Mouse (Mus musculus) midbrain, embryonic 12.5 days (tissue): ENCODE results near the gene Uba2. TPM values are rescaled to one million over a fixed set of nuclear protein-coding genes. Genes with fewer than 3 reads are reported as not detected.
"Not testable (repeated sequence)": the region's sequence is repeated elsewhere in the genome, so short reads cannot be mapped to it uniquely, and the experiment has no call there.

Experiments
- ATAC-seq: fragments of 200-750 bp; cut with Nextera tagmentation; 2 replicates; pipeline ENCODE4 v1.8.0; 2017; ENCODE audit warnings: low read depth, moderate TSS enrichment, moderate library complexity; ENCODE audit not compliant: low FRiP score
- H3K27ac ChIP-seq: fragments of 300-500 bp; sonication (generic); replicated peaks from 2 replicates; pipeline ENCODE4 v1.5.1; 2016; ENCODE audit warnings: mild to moderate bottlenecking
- H3K27me3 ChIP-seq: fragments of 300-500 bp; sonication (generic); 2 replicates; pipeline ENCODE4 v1.6.1; 2016; ENCODE audit warnings: mild to moderate bottlenecking
- H3K36me3 ChIP-seq: fragments of 300-500 bp; sonication (generic); 2 replicates; pipeline ENCODE4 v1.6.1; 2016
- H3K4me1 ChIP-seq: fragments of 300-500 bp; sonication (generic); 2 replicates; pipeline ENCODE4 v1.6.1; 2016
- H3K4me2 ChIP-seq: fragments of 300-500 bp; sonication (generic); replicated peaks from 2 replicates; pipeline ENCODE4 v1.6.1; 2016; ENCODE audit warnings: mild to moderate bottlenecking, moderate library complexity
- H3K4me3 ChIP-seq: fragments of 300-500 bp; sonication (generic); 2 replicates; pipeline ENCODE4 v1.5.1; 2016; ENCODE audit warnings: mild to moderate bottlenecking
- H3K9ac ChIP-seq: fragments of 300-500 bp; sonication (generic); replicated peaks from 2 replicates; pipeline ENCODE4 v1.6.1; 2016; ENCODE audit warnings: mild to moderate bottlenecking, moderate library complexity
- H3K9me3 ChIP-seq: fragments of 300-500 bp; sonication (generic); 2 replicates; pipeline ENCODE4 v1.6.1; 2016; ENCODE audit warnings: mild to moderate bottlenecking
- WGBS: fragments of 180-500 bp; shearing (Covaris S2); methylation state at CpG from one replicate; pipeline ENCODE4 v1.1.7; 2016; 5-methylcytosine and 5-hydroxymethylcytosine counted together
- polyA plus RNA-seq: library from polyadenylated mRNA; unstranded; fragments of >200 nt; fragmentation: Nextera tagmentation; extraction: Ambion mirVana; gene quantifications from 2 replicates; pipeline ENCODE4 v1.2.1, GENCODE M21; 2016

The Uba2 gene
- polyA plus RNA-seq, 1 experiment from 2014 or later = 247 TPM

- Histone ChIP-seq H3K4me1 (no peaks in the 10 kb centered on the region), H3K4me3 (no peak overlapping the region), H3K9ac (no peak overlapping the region), H3K27ac (no peak overlapping the region), H3K9me3 (no peaks in the 10 kb centered on the region), H3K27me3 (no peaks in the 10 kb centered on the region), H3K4me2 (no peak overlapping the region), H3K36me3 (peaks cover 15% of the 10 kb centered on the region; the same call in 1 of the 2 replicates)
- WGBS = 80% methylated on average over 6 of the region's 6 CpGs
- ATAC-seq = peak; percentile 23; the same call in 1 of the 2 replicates
These were observed 46.2 kb downstream of the Uba2 start for GRCm38 (mm10) chr7:34122987-34123720.

DNA sequence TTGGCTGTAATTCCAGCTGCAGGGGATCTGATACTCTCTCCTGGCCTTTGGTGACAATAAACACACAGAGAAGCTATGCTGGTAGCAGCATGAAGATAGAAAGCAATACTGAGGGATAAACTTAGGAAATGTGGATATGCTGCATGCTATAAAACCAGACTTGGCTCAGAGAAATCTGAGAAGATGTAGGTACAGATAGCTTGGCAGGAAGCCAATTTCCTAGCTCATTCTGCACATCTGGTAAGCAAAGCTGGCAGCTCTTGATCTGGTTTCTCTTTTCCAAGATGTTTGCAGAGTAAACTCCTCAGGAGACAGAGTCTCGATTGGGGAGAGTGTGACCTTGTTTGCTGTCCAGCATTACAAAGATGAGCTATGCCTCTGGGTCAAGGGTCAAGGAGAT, 48.8 kb downstream of the Uba2 start:
- WGBS = 42% methylated on average over 1 of the region's 1 CpGs
- not testable (repeated sequence) for H3K27me3 ChIP-seq, H3K4me3 ChIP-seq, H3K4me1 ChIP-seq, ATAC-seq, H3K9me3 ChIP-seq, H3K9ac ChIP-seq, H3K27ac ChIP-seq, H3K4me2 ChIP-seq
- peaks cover 24% of the 10 kb centered on the region for H3K36me3 ChIP-seq

DNA sequence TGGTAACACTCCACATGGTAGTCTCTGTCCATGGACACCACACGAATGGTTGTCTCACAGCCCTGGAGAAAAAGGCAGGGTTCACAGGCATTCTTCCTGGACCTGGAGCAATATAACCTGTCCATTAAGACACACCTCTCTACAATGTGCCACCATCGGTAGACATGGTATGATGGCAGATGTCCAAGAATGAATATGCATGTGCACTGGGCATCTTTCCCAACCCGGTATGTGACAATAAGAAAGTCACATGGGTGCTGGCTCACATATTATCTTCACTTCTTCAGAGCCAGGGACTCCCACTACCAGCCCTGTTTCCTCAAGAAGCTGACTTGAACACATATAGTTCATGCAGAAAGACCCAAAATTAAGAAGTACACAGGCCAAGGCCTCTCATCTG, 52.8 kb downstream of the Uba2 start:
- Histone ChIP-seq H3K4me3 (no peak overlapping the region), H3K4me1 (no peaks in the 10 kb centered on the region), H3K9me3 (no peaks in the 10 kb centered on the region), H3K36me3 (peaks cover 47% of the 10 kb centered on the region), H3K27ac (no peak overlapping the region), H3K4me2 (no peak overlapping the region), H3K9ac (no peak overlapping the region), H3K27me3 (no peaks in the 10 kb centered on the region)
- 98% methylated on average over 3 of the region's 3 CpGs for WGBS
- ATAC-seq = no peak

DNA sequence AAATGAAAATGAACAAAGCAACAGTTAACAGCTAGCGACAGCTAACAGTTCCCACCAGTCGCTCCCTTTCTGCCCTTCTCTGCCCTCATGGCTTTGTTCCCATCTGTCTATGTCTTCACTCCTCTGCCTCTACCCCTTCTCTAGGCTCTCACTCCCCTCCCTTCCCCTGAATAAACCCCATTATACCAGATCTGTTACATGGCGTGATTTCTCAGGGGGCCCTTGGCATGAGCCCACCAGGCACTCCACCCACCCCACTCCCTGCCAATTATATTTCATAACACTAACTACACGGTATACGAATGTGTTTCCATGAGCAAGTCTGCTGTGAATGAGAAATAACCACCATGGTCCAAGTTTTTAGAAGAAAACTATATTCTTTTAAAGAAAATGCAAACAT, 60.2 kb downstream of the Uba2 start:
- no peaks in the 10 kb centered on the region for H3K9me3 ChIP-seq
- no peak overlapping the region for H3K4me3 ChIP-seq
- no peaks in the 10 kb centered on the region for H3K27me3 ChIP-seq
- ATAC-seq = no peak
- no peak overlapping the region for H3K9ac ChIP-seq
- H3K4me1 ChIP-seq = no peaks in the 10 kb centered on the region
- H3K36me3 ChIP-seq = peaks cover 24% of the 10 kb centered on the region
- no peak overlapping the region for H3K4me2 ChIP-seq
- WGBS = 84% methylated on average over 5 of the region's 5 CpGs
- no peak overlapping the region for H3K27ac ChIP-seq

DNA sequence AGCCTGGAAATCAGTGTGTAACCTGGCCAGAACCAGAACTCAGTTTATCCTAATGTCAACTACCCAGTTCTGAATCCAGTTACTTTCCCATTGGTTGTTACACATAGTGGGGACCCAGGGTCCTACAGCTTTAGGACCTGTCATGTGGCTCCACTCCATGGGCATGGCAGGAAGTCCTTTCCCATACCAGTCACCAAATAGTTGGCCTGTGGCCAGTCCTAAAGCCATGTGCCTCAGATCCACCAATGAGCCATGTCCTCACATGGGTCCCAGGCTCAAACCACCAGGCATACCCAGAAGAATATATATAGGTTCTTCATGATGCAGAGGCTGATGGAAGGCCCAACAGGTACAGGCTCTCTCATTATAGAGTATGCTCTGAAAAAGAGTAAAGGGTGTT, 68.1 kb downstream of the Uba2 start:
- H3K4me1 ChIP-seq = no peaks in the 10 kb centered on the region
- no peak overlapping the region for H3K9ac ChIP-seq
- 0 out of 2 replicates have a peak, but pooled peaks cover 7% of the 10 kb centered on the region for H3K9me3 ChIP-seq
- no peak overlapping the region for H3K4me3 ChIP-seq
- H3K27me3 ChIP-seq = no peaks in the 10 kb centered on the region
- H3K27ac ChIP-seq = no peak overlapping the region
- H3K4me2 ChIP-seq = no peak overlapping the region
- H3K36me3 ChIP-seq = no peaks in the 10 kb centered on the region
- ATAC-seq = no peak

DNA sequence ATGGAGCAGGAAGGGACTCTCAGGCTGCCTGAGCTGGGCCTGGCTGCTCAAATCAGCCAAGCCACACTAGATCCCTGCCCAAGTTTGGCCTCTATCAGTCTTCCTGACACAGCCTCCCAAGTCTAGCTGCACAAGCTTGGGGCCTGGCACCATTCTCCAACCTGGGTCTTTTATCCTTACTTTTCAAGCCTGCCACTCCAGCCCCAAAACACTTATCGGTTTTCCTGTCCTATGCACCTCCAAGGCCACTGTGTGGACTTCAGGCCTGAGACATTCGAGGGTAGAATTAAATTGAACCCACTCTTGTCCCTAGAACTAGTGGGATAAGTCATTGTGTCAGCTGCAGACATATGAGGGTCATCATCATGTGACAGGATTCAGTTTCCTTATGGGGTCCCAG, 69.4 kb downstream of the Uba2 start:
- no peaks in the 10 kb centered on the region for H3K36me3 ChIP-seq
- H3K4me2 ChIP-seq = no peak overlapping the region
- ATAC-seq = no peak
- no peak overlapping the region for H3K27ac ChIP-seq
- H3K9me3 ChIP-seq = 0 out of 2 replicates have a peak, but pooled peaks cover 7% of the 10 kb centered on the region
- no peaks in the 10 kb centered on the region for H3K4me1 ChIP-seq
- H3K27me3 ChIP-seq = no peaks in the 10 kb centered on the region
- WGBS = 78% methylated on average over 2 of the region's 2 CpGs
- no peak overlapping the region for H3K4me3 ChIP-seq
- H3K9ac ChIP-seq = no peak overlapping the region

GRCm38 (mm10) chr7:34094911-34095481, 74.4 kb downstream of the Uba2 start, which contains the start of gene Scgb1b30:
Gene Scgb1b30 (plus strand): TSS chr7:34095431.
- Histone ChIP-seq H3K4me1 (no peaks in the 10 kb centered on the region), H3K9me3 (peaks cover 12% of the 10 kb centered on the region; the same call in 1 of the 2 replicates), H3K27ac (no peak within 1 kb of the TSS), H3K9ac (no peak within 1 kb of the TSS), H3K36me3 (no peaks in the 10 kb centered on the region), H3K4me2 (no peak within 1 kb of the TSS), H3K27me3 (no peaks in the 10 kb centered on the region), H3K4me3 (no peak within 1 kb of the TSS)
- no peak for ATAC-seq
- 79% methylated on average over 3 of the region's 3 CpGs for WGBS

Other genes starting within 250 kb of the Uba2 start
- gene Scgb2b26, start 224.6 kb downstream of the Uba2 start, polyA plus RNA-seq = not detected in 2 replicates
- gene Scgb2b27, start 155.7 kb downstream of the Uba2 start, polyA plus RNA-seq = not detected in 2 replicates
- not detected in 2 replicates for gene Scgb1b27, start 148.1 kb downstream of the Uba2 start, polyA plus RNA-seq
- not detected in 2 replicates for gene Scgb1b30, start 74.2 kb downstream of the Uba2 start, polyA plus RNA-seq
- 3.0 and 3.8 TPM in 2 replicates for gene Wtip, start 36.3 kb downstream of the Uba2 start, polyA plus RNA-seq
- 64.9 and 74.9 TPM in 2 replicates for gene Pdcd2l, start 27.1 kb upstream of the Uba2 start, polyA plus RNA-seq
- gene Gpi1, start 60.7 kb upstream of the Uba2 start, polyA plus RNA-seq = 212 and 218 TPM in 2 replicates
- gene Gm6096, start 81.4 kb upstream of the Uba2 start, polyA plus RNA-seq = 0.76 and 1.1 TPM in 2 replicates
- 37.7 and 37.9 TPM in 2 replicates for gene 4931406P16Rik, start 144.0 kb upstream of the Uba2 start, polyA plus RNA-seq
- 117 and 120 TPM in 2 replicates for gene Lsm14a, start 223.7 kb upstream of the Uba2 start, polyA plus RNA-seq